Mouse (Mus musculus) cerebellum, adult 18-20 months (tissue): ENCODE measurements at regions not wholly inside any gene's neighbourhood (a gene's known extent, or its start where the extent isn't known, plus 50 kb on each side); places are given as distances from the start of the nearest gene placed in this dataset.
"Not testable (repeated sequence)": the region's sequence is repeated elsewhere in the genome, so short reads cannot be mapped to it uniquely, and the experiment has no call there.

Experiments
- DNase-seq, 2 experiments: peaks; one replicate each; pipeline ENCODE4 v3.0.0; 2021

GRCm38 (mm10) chr13:97482439-97482946 lies 241.6 kb downstream of the Enc1 start:
- no peak for DNase-seq

- DNase-seq = no peak
Observed at GRCm38 (mm10) chr13:97481259-97481658, 240.4 kb downstream of the Enc1 start.

- no peak for DNase-seq
Observed at GRCm38 (mm10) chr13:97479066-97479586, 238.2 kb downstream of the Enc1 start.

- no peak for DNase-seq
Observed at GRCm38 (mm10) chr13:97473971-97474365, 233.1 kb downstream of the Enc1 start.

GRCm38 (mm10) chr13:97473256-97473970 lies 232.5 kb downstream of the Enc1 start:
- no peak for DNase-seq

GRCm38 (mm10) chr13:97469999-97470398 lies 229.1 kb downstream of the Enc1 start:
- no peak for DNase-seq

- DNase-seq = no peak
Observed at GRCm38 (mm10) chr13:97468874-97469593, 228.1 kb downstream of the Enc1 start.

- not testable (repeated sequence) for DNase-seq
Observed at GRCm38 (mm10) chr13:97466585-97466984, 225.7 kb downstream of the Enc1 start.

- no peak for DNase-seq
Observed at GRCm38 (mm10) chr13:97463798-97464197, 222.9 kb downstream of the Enc1 start.

- DNase-seq = no peak
Observed at GRCm38 (mm10) chr13:97462884-97463235, 222.0 kb downstream of the Enc1 start.

GRCm38 (mm10) chr13:97462110-97462883 lies 221.4 kb downstream of the Enc1 start:
- no peak for DNase-seq

GRCm38 (mm10) chr13:97461207-97461606 lies 220.3 kb downstream of the Enc1 start:
- DNase-seq = no peak

- no peak for DNase-seq
Observed at GRCm38 (mm10) chr13:97459106-97459505, 218.2 kb downstream of the Enc1 start.

GRCm38 (mm10) chr13:97455961-97456360 lies 215.1 kb downstream of the Enc1 start:
- DNase-seq = no peak

GRCm38 (mm10) chr13:97454715-97455114 lies 213.8 kb downstream of the Enc1 start:
- DNase-seq = no peak

GRCm38 (mm10) chr13:97453469-97453868 lies 212.6 kb downstream of the Enc1 start:
- DNase-seq = no peak

- no peak for DNase-seq
Observed at GRCm38 (mm10) chr13:97453090-97453430, 212.2 kb downstream of the Enc1 start.

- DNase-seq = no peak
Observed at GRCm38 (mm10) chr13:97452386-97453089, 211.6 kb downstream of the Enc1 start.

- DNase-seq = no peak
Observed at GRCm38 (mm10) chr13:97451276-97451675, 210.4 kb downstream of the Enc1 start.

GRCm38 (mm10) chr13:97448123-97448522 lies 207.2 kb downstream of the Enc1 start:
- no peak for DNase-seq

GRCm38 (mm10) chr13:97443731-97444428 lies 203.0 kb downstream of the Enc1 start:
- DNase-seq = no peak

- DNase-seq = no peak
Observed at GRCm38 (mm10) chr13:97442806-97443205, 201.9 kb downstream of the Enc1 start.
